Mouse (Mus musculus) yolk sac, embryonic 10.5 days (tissue): ENCODE measurements around the gene Ttll3.

Experiments used
- DNase-seq: peaks from one replicate; pipeline ENCODE4 v3.0.0-alpha.2; 2017; ENCODE audit warnings: low spot score

Gene Ttll3

GRCm38 (mm10) chr6:113388960-113389359, at the start of gene Ttll3:
Gene Ttll3, plus strand, starts transcription at chr6:113389260.
- no peak for DNase-seq

- no peak for DNase-seq
These were observed 47.5 kb upstream of the Ttll3 start for GRCm38 (mm10) chr6:113341574-113341973.

DNA sequence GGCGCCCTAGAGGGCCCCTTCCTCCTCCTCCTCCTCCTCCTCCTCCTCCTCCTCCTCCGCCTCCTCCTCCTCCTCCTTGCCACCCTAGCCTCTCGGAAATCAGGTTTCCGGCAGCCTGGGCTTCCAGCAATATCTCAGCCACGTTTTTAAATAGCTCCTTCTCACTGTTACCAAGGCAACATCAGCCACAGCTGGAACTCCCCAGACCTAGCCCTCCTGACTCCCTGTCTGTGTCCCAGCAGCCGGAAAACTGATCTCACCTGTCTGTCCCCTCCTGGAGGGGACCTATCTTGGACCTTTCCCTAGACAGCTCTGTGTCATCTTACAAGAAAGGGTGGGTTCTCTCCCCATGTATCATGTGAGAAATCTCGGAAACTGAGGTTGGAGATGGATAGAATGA, 46.8 kb upstream of the Ttll3 start:
- no peak for DNase-seq

GRCm38 (mm10) chr6:113343177-113344092, 45.6 kb upstream of the Ttll3 start, which contains the start of gene Camk1:
Gene Camk1, minus strand, starts transcription at chr6:113343984.
- DNase-seq, result peak; percentile 73

DNA sequence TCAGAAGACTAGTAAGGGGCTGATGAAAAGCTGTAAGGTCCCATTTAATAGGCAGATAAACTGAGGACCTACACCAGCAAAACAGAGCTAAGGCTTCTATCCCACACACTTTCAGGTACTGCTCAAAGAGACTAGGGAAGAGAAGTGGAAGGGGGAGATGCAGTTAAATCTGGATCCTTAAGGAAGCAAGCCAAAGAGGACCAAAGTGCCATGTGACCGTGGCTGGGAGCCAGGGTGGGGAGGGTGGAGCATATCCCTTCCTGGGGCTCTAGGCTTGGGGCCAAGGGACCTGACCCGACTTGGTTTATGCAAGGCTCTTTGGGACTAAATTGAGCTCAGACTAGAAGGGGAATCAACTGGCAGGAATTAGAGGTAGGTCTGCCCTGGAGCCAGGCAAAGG, 44.7 kb upstream of the Ttll3 start:
- DNase-seq, result no peak

- DNase-seq, result no peak
These were observed 42.2 kb upstream of the Ttll3 start for GRCm38 (mm10) chr6:113346897-113347296.

GRCm38 (mm10) chr6:113350538-113350937, 38.5 kb upstream of the Ttll3 start:
- DNase-seq, result no peak

GRCm38 (mm10) chr6:113351161-113351560, 37.9 kb upstream of the Ttll3 start:
- no peak for DNase-seq

GRCm38 (mm10) chr6:113351653-113352052, 37.4 kb upstream of the Ttll3 start:
- no peak for DNase-seq

- DNase-seq, result no peak
These were observed 36.2 kb upstream of the Ttll3 start for GRCm38 (mm10) chr6:113352820-113353219.

GRCm38 (mm10) chr6:113353696-113354095, 35.4 kb upstream of the Ttll3 start:
- no peak for DNase-seq

GRCm38 (mm10) chr6:113361476-113361875, 27.6 kb upstream of the Ttll3 start:
- no peak for DNase-seq

GRCm38 (mm10) chr6:113362241-113362640, 26.8 kb upstream of the Ttll3 start:
- DNase-seq, result no peak

DNA sequence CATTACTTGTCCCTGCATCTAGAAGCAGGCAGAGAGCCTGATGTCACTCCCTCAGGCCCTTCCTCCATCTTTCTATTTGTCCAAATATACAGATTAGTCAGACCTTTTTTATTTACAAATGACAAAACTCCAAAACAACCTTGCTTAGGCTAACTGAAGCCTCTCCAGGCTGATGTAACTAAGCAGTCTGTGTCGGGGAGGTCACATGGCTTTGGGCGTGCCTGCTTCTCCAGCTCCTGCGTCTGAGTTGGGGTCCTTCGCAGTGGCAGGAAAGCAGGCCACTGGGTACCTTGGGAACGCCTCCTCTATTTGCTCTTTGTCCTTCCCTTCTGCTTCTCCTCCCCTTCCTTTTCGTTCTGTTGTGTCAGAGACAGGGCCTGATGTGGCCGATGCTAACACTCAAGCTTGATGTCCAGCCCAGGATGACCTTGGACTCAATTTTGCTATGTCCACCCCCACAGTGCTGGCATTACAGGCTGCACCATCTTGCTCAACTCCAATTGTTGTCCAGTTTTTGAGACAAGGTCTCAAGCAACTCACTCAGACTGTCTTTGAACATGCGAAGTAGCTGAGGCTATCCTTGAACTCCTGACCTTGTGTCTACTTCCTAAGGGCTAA, 24.4 kb upstream of the Ttll3 start:
- no peak for DNase-seq

- no peak for DNase-seq
These were observed 22.4 kb upstream of the Ttll3 start for GRCm38 (mm10) chr6:113366639-113367038.

DNA sequence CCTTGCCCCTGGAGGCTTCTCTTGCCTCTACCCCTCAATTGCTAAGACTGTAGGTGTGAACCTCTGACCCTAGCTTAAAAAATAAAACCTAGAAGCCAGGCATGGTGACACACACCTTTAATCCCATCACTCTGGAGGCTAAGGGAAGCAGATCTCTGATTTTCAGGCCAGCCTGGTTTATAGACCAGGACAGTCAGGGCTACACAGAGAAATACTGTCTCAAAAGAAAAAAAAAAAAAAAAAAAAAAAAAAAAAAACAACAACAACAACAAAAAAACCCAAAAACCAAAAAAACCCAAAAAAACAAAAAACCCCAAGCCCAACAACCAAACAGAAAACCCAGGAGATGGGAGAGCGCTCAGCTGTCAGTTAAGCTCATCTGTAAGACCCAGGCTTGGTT, 21.5 kb upstream of the Ttll3 start:
- DNase-seq, result no peak

GRCm38 (mm10) chr6:113368124-113368523, 20.9 kb upstream of the Ttll3 start:
- DNase-seq, result no peak

- DNase-seq, result no peak
These were observed 20.5 kb upstream of the Ttll3 start for GRCm38 (mm10) chr6:113368577-113368976.

DNA sequence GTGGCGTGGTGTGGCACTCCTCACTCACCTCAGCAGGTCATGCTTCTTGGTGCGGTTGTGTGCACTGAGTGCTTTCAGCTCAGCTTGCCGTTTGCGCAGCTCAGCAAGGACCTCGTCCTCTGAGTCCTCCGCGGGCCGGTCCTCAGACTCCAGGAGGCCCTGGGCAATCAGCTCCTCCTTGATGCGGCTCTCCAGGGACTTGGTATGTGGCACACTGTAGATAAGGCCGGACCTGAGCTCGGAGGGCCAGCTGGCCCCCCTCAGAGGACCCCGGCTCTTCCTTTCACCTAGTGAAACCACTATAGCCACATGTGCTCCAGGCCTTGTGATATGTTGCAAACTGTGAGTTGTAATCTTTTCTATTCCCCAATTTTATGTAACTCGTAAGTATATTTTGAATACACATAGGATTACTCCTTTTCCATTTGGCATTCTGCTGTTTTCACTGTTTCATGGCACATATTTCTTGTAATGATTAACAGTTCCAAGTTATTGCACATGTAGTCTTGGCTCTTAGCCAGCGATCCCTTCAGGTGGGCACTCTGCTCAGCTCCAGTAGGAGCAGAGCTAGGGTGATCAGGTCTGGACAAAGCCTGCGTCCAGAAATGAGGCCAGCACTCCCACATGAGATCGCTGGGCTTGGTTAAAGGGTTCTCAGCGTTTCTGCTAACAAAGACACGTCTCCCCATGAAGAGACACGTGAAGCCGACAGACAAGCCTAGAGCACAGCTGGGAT, 18.7 kb upstream of the Ttll3 start:
- DNase-seq, result no peak

DNA sequence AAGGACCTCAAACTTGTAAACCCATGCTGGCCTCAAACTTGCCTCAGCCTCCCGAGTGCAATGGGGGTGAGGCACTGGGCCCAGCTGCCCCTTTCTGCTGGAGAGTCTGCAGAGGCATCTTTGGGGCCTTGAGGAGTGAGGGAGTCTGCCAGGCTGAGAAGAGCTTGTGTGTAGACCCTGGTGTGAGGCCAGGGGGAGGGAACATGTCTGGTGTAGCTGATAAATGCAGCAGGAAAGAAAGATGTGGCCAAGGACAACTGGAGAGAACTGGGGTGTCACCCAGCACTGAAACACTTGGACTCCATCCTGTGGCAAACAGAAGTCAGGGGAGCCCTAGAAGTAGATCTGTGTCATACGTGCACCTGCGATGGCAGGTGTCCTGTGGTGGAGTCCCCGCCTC, 15.6 kb upstream of the Ttll3 start:
- DNase-seq, result no peak

DNA sequence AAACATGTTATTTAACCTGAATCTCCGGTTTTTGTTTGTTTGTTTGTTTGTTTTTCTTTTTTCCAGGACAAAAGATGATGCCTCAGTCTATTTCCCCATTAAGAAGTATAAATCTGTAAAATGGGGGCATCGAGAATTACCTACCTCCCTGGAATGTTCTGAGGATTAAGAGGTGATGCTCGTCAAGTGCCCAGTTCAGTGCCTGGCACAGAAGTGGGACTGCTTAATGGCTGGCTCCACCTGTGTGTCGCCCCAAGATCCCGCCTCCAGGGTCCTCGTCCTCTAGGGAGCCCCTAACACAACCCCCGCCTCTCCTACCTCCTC, 11.9 kb upstream of the Ttll3 start:
- no peak for DNase-seq

DNA sequence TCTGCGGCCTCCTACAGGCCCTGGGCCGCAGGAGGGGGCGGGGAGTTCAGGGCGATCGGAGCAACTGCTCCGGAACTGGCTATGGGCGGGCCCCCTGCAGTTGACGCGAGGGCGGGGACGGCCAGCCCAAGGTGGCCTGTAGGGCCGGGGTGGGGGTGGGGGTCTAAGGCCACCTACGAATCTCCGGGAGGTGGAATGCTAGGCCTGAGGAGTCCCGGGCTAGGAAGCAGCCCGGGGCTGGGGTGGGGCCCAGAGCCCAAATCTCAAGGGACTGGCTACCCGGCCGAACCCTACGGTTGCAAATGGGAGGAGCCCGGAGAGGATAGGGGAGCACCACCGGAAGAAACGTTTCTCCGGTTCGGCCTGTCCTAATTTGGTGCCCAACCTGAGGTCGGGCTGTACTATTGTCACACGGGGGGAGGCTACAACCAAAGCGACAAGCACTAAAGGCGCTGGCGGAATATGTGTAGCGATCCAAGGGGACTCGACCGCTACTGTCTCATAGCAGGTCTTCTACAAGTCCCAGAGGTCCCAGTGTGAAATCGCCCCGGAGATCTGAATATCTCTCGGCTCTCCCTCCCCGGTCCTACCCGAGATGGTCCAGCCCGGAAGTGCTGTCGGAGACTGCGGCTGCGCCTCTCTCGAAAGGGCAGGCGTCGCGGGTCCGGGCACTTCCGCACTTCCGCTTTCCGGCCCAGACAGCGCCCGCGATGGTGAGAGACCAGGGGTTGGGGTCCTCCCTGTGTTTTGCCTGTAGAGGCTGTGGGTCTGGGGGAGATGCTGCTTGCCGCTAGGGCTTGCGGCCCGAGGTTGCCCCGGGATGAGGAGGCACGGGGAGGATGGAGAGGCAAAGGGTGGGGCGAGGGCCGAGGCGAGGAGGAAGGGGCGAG, 11.3 kb upstream of the Ttll3 start, which contains the start of the genes Tada3 and Arpc4:
Gene Tada3, minus strand, starts transcription at position 388 of the 890 bp plus-strand sequence.
Gene Arpc4, plus strand, starts transcription at position 620 of the 890 bp plus-strand sequence.
- peak; percentile 98 for DNase-seq
